Mouse (Mus musculus) inflammation-experienced regulatory T-cells, adult 6 months (primary cell): Measurements from ENCODE around the gene Vmn2r71. TPM values are rescaled to one million over a fixed set of nuclear protein-coding genes. Genes with fewer than 3 reads are reported as not detected.

ENCODE experiments used
- ATAC-seq: one replicate; pipeline ENCODE4 v1.8.0; 2017
- polyA plus RNA-seq, 3 experiments: library from polyadenylated mRNA; unstranded; fragments of 100-300 nt; shearing (Covaris generic); gene quantifications; one replicate each; pipeline ENCODE4 v1.2.1; 2017

The Vmn2r71 gene
- polyA plus RNA-seq: not detected

DNA sequence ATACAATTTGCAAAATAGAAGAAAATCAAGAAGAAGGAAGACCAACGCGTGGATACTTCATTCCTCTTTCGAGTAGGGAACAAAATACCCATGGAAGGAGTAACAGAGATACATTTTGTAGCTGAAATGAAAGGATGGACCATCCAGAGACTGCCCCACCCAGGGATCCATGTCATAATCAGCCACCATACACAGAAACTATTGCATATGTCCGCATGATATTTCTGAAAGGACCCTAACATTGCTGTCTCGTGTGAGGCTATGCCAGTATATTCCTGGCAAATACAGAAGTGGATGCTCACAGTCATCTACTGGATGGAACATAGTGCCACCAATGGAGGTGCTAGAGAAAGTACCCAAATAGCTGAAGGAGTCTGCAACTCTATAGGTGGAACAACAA, at the start of gene Vmn2r71:
Gene Vmn2r71, plus strand, starts transcription at position 301 of the 400 bp plus-strand sequence.
- no peak for ATAC-seq

- ATAC-seq: no peak
Measured at GRCm38 (mm10) chr7:85542108-85542507, 20.8 kb upstream of the Vmn2r71 start.

GRCm38 (mm10) chr7:85543118-85543517, 19.8 kb upstream of the Vmn2r71 start:
- ATAC-seq: no peak

- ATAC-seq: no peak
Measured at GRCm38 (mm10) chr7:85569092-85569491, 6.2 kb downstream of the Vmn2r71 start, which contains the start of gene Vmn2r70. TSS of gene Vmn2r70 (minus strand) at chr7:85569192.

Other genes with a start within 250 kb of the Vmn2r71 start
- gene Vmn2r69, start 147.2 kb upstream of the Vmn2r71 start, polyA plus RNA-seq: not detected
- gene Vmn2r70, start 6.1 kb downstream of the Vmn2r71 start, polyA plus RNA-seq: not detected
- not detected for gene Vmn2r72, start 192.0 kb downstream of the Vmn2r71 start, polyA plus RNA-seq